Mouse (Mus musculus) limb, embryonic 14.5 days (tissue): ENCODE measurements around the gene Ms4a14. TPM values are rescaled to one million over a fixed set of nuclear protein-coding genes. Genes with fewer than 3 reads are reported as not detected.
"Not testable (repeated sequence)": the region's sequence is repeated elsewhere in the genome, so short reads cannot be mapped to it uniquely, and the experiment has no call there.

Experiments
- ATAC-seq: fragments of 200-750 bp; cut with Nextera tagmentation; 2 replicates; pipeline ENCODE4 v1.8.0; 2017; ENCODE audit warnings: low read depth, moderate number of reproducible peaks, moderate TSS enrichment; ENCODE audit not compliant: low FRiP score
- DNase-seq: peaks from one replicate; pipeline ENCODE4 v3.0.0-alpha.2; 2015; ENCODE audit warnings: low spot score
- H3K27ac ChIP-seq: fragments of 300-500 bp; sonication (generic); replicated peaks from 2 replicates; pipeline ENCODE4 v1.5.1; 2014; ENCODE audit warnings: low read depth, mild to moderate bottlenecking, low read length, moderate library complexity, mixed read lengths
- H3K27me3 ChIP-seq: fragments of 300-500 bp; sonication (generic); 2 replicates; pipeline ENCODE4 v1.6.1; 2014; ENCODE audit warnings: low read length, mixed read lengths; ENCODE audit not compliant: control insufficient read depth, insufficient read depth
- H3K36me3 ChIP-seq: fragments of 300-500 bp; sonication (generic); 2 replicates; pipeline ENCODE4 v1.6.1; 2014; ENCODE audit warnings: mild to moderate bottlenecking, low read length, moderate library complexity, mixed read lengths; ENCODE audit not compliant: control insufficient read depth, insufficient read depth
- H3K4me1 ChIP-seq: fragments of 300-500 bp; sonication (generic); 2 replicates; pipeline ENCODE4 v1.6.1; 2014; ENCODE audit warnings: antibody characterized with exemption, low read length, mixed read lengths; ENCODE audit not compliant: control insufficient read depth, insufficient read depth
- H3K4me2 ChIP-seq: fragments of 300-500 bp; sonication (generic); replicated peaks from 2 replicates; pipeline ENCODE4 v1.6.1; 2014; ENCODE audit warnings: low read depth, mild to moderate bottlenecking, low read length, moderate library complexity; ENCODE audit not compliant: severe bottlenecking
- H3K4me3 ChIP-seq: fragments of 300-500 bp; sonication (generic); replicated peaks from 2 replicates; pipeline ENCODE4 v1.5.1; 2014; ENCODE audit warnings: low read length
- H3K9ac ChIP-seq: fragments of 300-500 bp; sonication (generic); 2 replicates; pipeline ENCODE4 v1.6.1; 2014; ENCODE audit warnings: mild to moderate bottlenecking, low read depth, low read length, moderate library complexity; ENCODE audit not compliant: severe bottlenecking
- H3K9me3 ChIP-seq: fragments of 300-500 bp; sonication (generic); 2 replicates; pipeline ENCODE4 v1.6.1; 2016; ENCODE audit warnings: low read length; ENCODE audit not compliant: control insufficient read depth
- POLR2A ChIP-seq: fragments of 200-500 bp; IDR thresholded peaks from 2 replicates; pipeline ENCODE4 v1.8.0; 2012; ENCODE audit warnings: inconsistent platforms, mild to moderate bottlenecking, moderate library complexity, borderline replicate concordance; ENCODE audit not compliant: insufficient read depth, insufficient read length; ENCODE audit errors: extremely low read depth
- whole genome bisulfite sequencing: fragments of 180-500 bp; shearing (Covaris S2); extraction: QIAGEN DNeasy Blood & Tissue Kit; methylation state at CpG from one replicate; pipeline ENCODE4 v1.1.7; 2014; 5-methylcytosine and 5-hydroxymethylcytosine counted together
- polyA plus RNA-seq, 2 experiments: library from polyadenylated mRNA; depleted of rRNA in 1 of 2; stranded (reverse) in 1 of 2; unstranded in 1 of 2; fragments of >200 nt; fragmentation: Nextera tagmentation in 1 of 2; extraction: Ambion mirVana in 1 of 2; gene quantifications; 2 replicates each; pipeline versions ENCODE4 v1.2.1 to v1.2.3; 2012 to 2014

Gene Ms4a14
- polyA plus RNA-seq, 2 experiments, result 0.11 to 0.35 TPM

- Histone ChIP-seq H3K36me3 (no peaks in the 10 kb centered on the region), H3K9me3 (no peaks in the 10 kb centered on the region), H3K9ac (no peak overlapping the region), H3K4me3 (no peak overlapping the region), H3K4me2 (no peak overlapping the region), H3K27me3 (no peaks in the 10 kb centered on the region), H3K27ac (no peak overlapping the region), H3K4me1 (no peaks in the 10 kb centered on the region)
- DNase-seq (no peak), ATAC-seq (no peak)
- no peak for TF ChIP-seq POLR2A
These were observed 29.7 kb upstream of the Ms4a14 start for GRCm38 (mm10) chr19:11343992-11344391.

GRCm38 (mm10) chr19:11343147-11343546 lies 28.9 kb upstream of the Ms4a14 start:
- Histone ChIP-seq H3K27ac (no peak overlapping the region), H3K9ac (no peak overlapping the region), H3K4me2 (no peak overlapping the region), H3K27me3 (no peaks in the 10 kb centered on the region), H3K36me3 (no peaks in the 10 kb centered on the region), H3K4me1 (no peaks in the 10 kb centered on the region), H3K9me3 (no peaks in the 10 kb centered on the region), H3K4me3 (no peak overlapping the region)
- TF ChIP-seq POLR2A, result no peak
- no peak for DNase-seq
- ATAC-seq, result no peak

- Histone ChIP-seq H3K4me3 (no peak within 1 kb of the TSS), H3K4me2 (no peak within 1 kb of the TSS), H3K9me3 (no peaks in the 10 kb centered on the region), H3K4me1 (no peaks in the 10 kb centered on the region), H3K9ac (no peak within 1 kb of the TSS), H3K36me3 (no peaks in the 10 kb centered on the region), H3K27ac (no peak within 1 kb of the TSS), H3K27me3 (no peaks in the 10 kb centered on the region)
- 78% methylated on average over 6 of the region's 6 CpGs for WGBS
- ATAC-seq (no peak), DNase-seq (no peak)
- no peak for TF ChIP-seq POLR2A
These were observed 21.7 kb upstream of the Ms4a14 start, which contains the start of gene Ms4a7 for GRCm38 (mm10) chr19:11335932-11336331. Ms4a7 (minus strand) TSS chr19:11336146.

- TF ChIP-seq POLR2A, result no peak
- H3K4me1 ChIP-seq, result no peaks in the 10 kb centered on the region
- no peak overlapping the region for H3K9ac ChIP-seq
- no peaks in the 10 kb centered on the region for H3K9me3 ChIP-seq
- ATAC-seq (no peak), DNase-seq (no peak)
- H3K4me3 ChIP-seq, result no peak overlapping the region
- 71% methylated on average over 1 of the region's 1 CpGs for WGBS
- H3K36me3 ChIP-seq, result no peaks in the 10 kb centered on the region
- H3K27ac ChIP-seq, result no peak overlapping the region
- no peaks in the 10 kb centered on the region for H3K27me3 ChIP-seq
- no peak overlapping the region for H3K4me2 ChIP-seq
These were observed 6.9 kb upstream of the Ms4a14 start for GRCm38 (mm10) chr19:11321123-11321522.

- H3K36me3 ChIP-seq, result no peaks in the 10 kb centered on the region
- H3K9ac ChIP-seq, result no peak overlapping the region
- H3K4me3 ChIP-seq, result no peak overlapping the region
- 78% methylated on average over 4 of the region's 4 CpGs for WGBS
- H3K4me2 ChIP-seq, result no peak overlapping the region
- no peaks in the 10 kb centered on the region for H3K9me3 ChIP-seq
- no peak for TF ChIP-seq POLR2A
- ATAC-seq, result no peak
- H3K27ac ChIP-seq, result no peak overlapping the region
- H3K27me3 ChIP-seq, result no peaks in the 10 kb centered on the region
- no peaks in the 10 kb centered on the region for H3K4me1 ChIP-seq
- no peak for DNase-seq
These were observed 2.5 kb upstream of the Ms4a14 start for GRCm38 (mm10) chr19:11316786-11317185.

GRCm38 (mm10) chr19:11308888-11309287 lies 5.4 kb downstream of the Ms4a14 start:
- Histone ChIP-seq H3K4me2 (no peak overlapping the region), H3K36me3 (no peaks in the 10 kb centered on the region), H3K27me3 (no peaks in the 10 kb centered on the region), H3K4me1 (no peaks in the 10 kb centered on the region), H3K9me3 (no peaks in the 10 kb centered on the region), H3K4me3 (no peak overlapping the region), H3K9ac (no peak overlapping the region), H3K27ac (no peak overlapping the region)
- DNase-seq (no peak), ATAC-seq (no peak)
- TF ChIP-seq POLR2A, result no peak

GRCm38 (mm10) chr19:11299529-11299928 lies 14.7 kb downstream of the Ms4a14 start:
- not testable (repeated sequence) for DNase-seq, H3K4me3 ChIP-seq, H3K4me2 ChIP-seq, H3K27me3 ChIP-seq, H3K4me1 ChIP-seq, H3K9ac ChIP-seq, H3K36me3 ChIP-seq, H3K27ac ChIP-seq, H3K9me3 ChIP-seq, ATAC-seq
- WGBS, result 49% methylated on average over 4 of the region's 4 CpGs
